Mouse (Mus musculus) brain, embryonic 14.5 days (tissue): ENCODE results near the gene Slc39a12.

Source experiments
- CTCF ChIP-seq: fragments of 200-500 bp; IDR thresholded peaks from 2 replicates; pipeline ENCODE4 v1.5.1; 2012; ENCODE audit warnings: inconsistent platforms, mild to moderate bottlenecking, moderate library complexity, borderline replicate concordance; ENCODE audit not compliant: insufficient read depth, insufficient read length; ENCODE audit errors: extremely low read depth
- POLR2A ChIP-seq: fragments of 200-500 bp; IDR thresholded peaks from 2 replicates; pipeline ENCODE4 v1.6.1; 2012; ENCODE audit warnings: mild to moderate bottlenecking, inconsistent platforms, borderline replicate concordance; ENCODE audit not compliant: poor library complexity, insufficient read depth, insufficient read length, severe bottlenecking; ENCODE audit errors: extremely low read depth

DNA sequence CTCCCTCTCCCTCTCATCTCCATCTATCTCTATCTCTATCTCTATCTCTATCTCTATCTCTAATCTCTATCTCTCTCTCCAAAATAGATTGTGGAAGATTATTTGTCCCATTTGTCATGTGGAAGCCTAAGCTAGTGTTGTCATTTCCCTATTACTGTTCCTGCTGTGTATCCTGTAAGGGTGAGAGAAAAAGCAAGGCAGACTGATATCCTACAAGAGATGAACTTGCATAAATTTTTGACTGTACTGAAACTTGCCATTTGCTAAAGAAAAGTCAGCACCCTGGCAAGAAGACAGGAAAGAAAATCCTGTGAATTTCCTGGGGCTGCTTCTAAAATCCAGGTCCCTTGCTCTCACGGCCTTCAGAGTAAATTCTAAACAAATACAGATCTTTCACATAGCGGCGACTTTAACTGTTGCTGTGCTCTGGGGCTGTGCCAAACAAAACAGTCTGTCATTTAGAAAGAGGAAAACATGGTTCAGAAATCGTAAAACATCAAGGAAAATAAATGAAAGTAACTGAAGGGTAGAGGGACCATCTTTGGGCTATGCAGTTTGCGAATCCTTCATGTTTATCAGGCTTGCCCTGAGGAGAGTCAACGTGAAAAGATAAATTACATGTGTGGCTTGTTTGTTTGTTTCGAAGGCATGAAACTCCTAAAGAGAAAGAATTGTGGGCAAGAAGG is 67.0 kb downstream of the Slc39a12 start:
- TF ChIP-seq CTCF (no peak), POLR2A (no peak)
